ENCODE assay signal across 18 mouse cellular contexts in genomic region chr1:106561085-106561760, GRCm38 (mm10).
DNase-seq lines count a peak whose midpoint lies in the region; ATAC-seq and TF ChIP-seq lines count a peak whose summit lies in the region.
"Had no signal": no experiment of that assay in that cellular context is flagged by ENCODE, and none has a peak within 500 bp of the region (broad histone marks: within the 10 kb centered on the region; RNA-seq: fewer than 3 reads in every experiment).

No protein-coding gene starts in this region.

- no peaks in the 10 kb centered on the region for H3K4me1 ChIP-seq in forebrain, embryonic 11.5 days (replicated peaks; ENCODE audit: control insufficient read depth, insufficient read depth, low read length)
- peaks cover 4% of the 10 kb centered on the region; the same call in 1 of the 2 replicates for H3K4me1 ChIP-seq in forebrain, postnatal 0 days (ENCODE audit: insufficient read depth)
- no peaks in the 10 kb centered on the region; the same call in 1 of the 2 replicates for H3K4me1 ChIP-seq in intestine, embryonic 16.5 days (ENCODE audit: control insufficient read depth, insufficient read depth, low read length)
- H3K4me1 ChIP-seq in intestine, embryonic 15.5 days (replicated peaks) = 0 out of 2 replicates have a peak, but pooled peaks cover 5% of the 10 kb centered on the region
- peaks cover 23% of the 10 kb centered on the region; the same call in 1 of the 2 replicates for H3K4me1 ChIP-seq in embryonic facial prominence, embryonic 15.5 days
- no peaks in the 10 kb centered on the region for H3K4me1 ChIP-seq in midbrain, embryonic 14.5 days (ENCODE audit: control insufficient read depth, insufficient read depth, low read length)
- H3K4me1 ChIP-seq: forebrain, embryonic 15.5 days; liver, embryonic 15.5 days; midbrain, embryonic 12.5 days had no signal

- no peak overlapping the region for H3K4me3 ChIP-seq in forebrain, embryonic 11.5 days (ENCODE audit: low read depth, low read length)
- no peak overlapping the region for H3K4me3 ChIP-seq in forebrain, postnatal 0 days (ENCODE audit: low read depth, low read length)
- H3K4me3 ChIP-seq in intestine, embryonic 16.5 days (ENCODE audit: low read length) = no peak overlapping the region
- H3K4me3 ChIP-seq in intestine, embryonic 15.5 days (replicated peaks) = no peak overlapping the region
- H3K4me3 ChIP-seq in embryonic facial prominence, embryonic 15.5 days (replicated peaks) = no peak overlapping the region
- no peak overlapping the region for H3K4me3 ChIP-seq in midbrain, embryonic 14.5 days (replicated peaks; ENCODE audit: low read depth, low read length)
- H3K4me3 ChIP-seq: forebrain, embryonic 15.5 days; liver, embryonic 15.5 days; midbrain, embryonic 12.5 days had no signal

- H3K27me3 ChIP-seq in forebrain, embryonic 11.5 days (ENCODE audit: control insufficient read depth, insufficient read depth, low read length) = no peaks in the 10 kb centered on the region
- H3K27me3 ChIP-seq in forebrain, postnatal 0 days (ENCODE audit: insufficient read depth, low read length) = no peaks in the 10 kb centered on the region
- no peaks in the 10 kb centered on the region for H3K27me3 ChIP-seq in intestine, embryonic 16.5 days (replicated peaks; ENCODE audit: control insufficient read depth, insufficient read depth, low read length)
- no peaks in the 10 kb centered on the region for H3K27me3 ChIP-seq in intestine, embryonic 15.5 days (replicated peaks)
- H3K27me3 ChIP-seq in embryonic facial prominence, embryonic 15.5 days = no peaks in the 10 kb centered on the region
- no peaks in the 10 kb centered on the region for H3K27me3 ChIP-seq in midbrain, embryonic 14.5 days (ENCODE audit: control insufficient read depth, insufficient read depth, low read length)
- H3K27me3 ChIP-seq: forebrain, embryonic 15.5 days; liver, embryonic 15.5 days; midbrain, embryonic 12.5 days had no signal

- no peak overlapping the region for H3K27ac ChIP-seq in forebrain, embryonic 11.5 days (ENCODE audit: low read depth, low read length)
- H3K27ac ChIP-seq in forebrain, postnatal 0 days (ENCODE audit: low read depth, low read length) = no peak overlapping the region
- no peak overlapping the region for H3K27ac ChIP-seq in intestine, embryonic 16.5 days (ENCODE audit: low read length)
- no peak overlapping the region for H3K27ac ChIP-seq in intestine, embryonic 15.5 days
- no peak overlapping the region for H3K27ac ChIP-seq in embryonic facial prominence, embryonic 15.5 days (replicated peaks)
- H3K27ac ChIP-seq in midbrain, embryonic 14.5 days (replicated peaks; ENCODE audit: low read depth, low read length) = no peak overlapping the region
- H3K27ac ChIP-seq: forebrain, embryonic 15.5 days; liver, embryonic 15.5 days; midbrain, embryonic 12.5 days had no signal

- H3K36me3 ChIP-seq in forebrain, embryonic 11.5 days (ENCODE audit: control insufficient read depth, insufficient read depth, low read length) = no peaks in the 10 kb centered on the region
- H3K36me3 ChIP-seq in forebrain, postnatal 0 days (ENCODE audit: insufficient read depth) = no peaks in the 10 kb centered on the region
- no peaks in the 10 kb centered on the region for H3K36me3 ChIP-seq in intestine, embryonic 16.5 days (ENCODE audit: control insufficient read depth, insufficient read depth, low read length)
- H3K36me3 ChIP-seq in intestine, embryonic 15.5 days = no peaks in the 10 kb centered on the region
- H3K36me3 ChIP-seq in embryonic facial prominence, embryonic 15.5 days = no peaks in the 10 kb centered on the region
- H3K36me3 ChIP-seq in midbrain, embryonic 14.5 days (ENCODE audit: control insufficient read depth, insufficient read depth, low read length) = no peaks in the 10 kb centered on the region
- H3K36me3 ChIP-seq: forebrain, embryonic 15.5 days; liver, embryonic 15.5 days; midbrain, embryonic 12.5 days had no signal

- DNase-seq in forebrain, embryonic 11.5 days (ENCODE audit: low spot score) = no peak
- DNase-seq in forebrain, postnatal 0 days = no peak
- DNase-seq in CD4-positive helper T cell, adult 2 months (ENCODE audit: low read depth, low spot score) = peak; percentile 42
- no peak for DNase-seq in cerebellum, adult 8-10 months
- no peak for DNase-seq in midbrain, embryonic 14.5 days
- DNase-seq: adrenal gland, postnatal 36 days; cerebellum, adult 2 months; embryo, embryonic 11 days; heart, adult 18-20 months; kidney, adult 11 months; lung, postnatal 36 days; right cerebral cortex, postnatal 25 days had no signal

- 71% methylated on average over 11 of the region's 11 CpGs for WGBS in forebrain, embryonic 11.5 days
- 82% methylated on average over 11 of the region's 11 CpGs for WGBS in forebrain, postnatal 0 days
- 65% methylated on average over 11 of the region's 11 CpGs for WGBS in intestine, embryonic 16.5 days
- WGBS in intestine, embryonic 15.5 days = 63% methylated on average over 11 of the region's 11 CpGs
- 58% methylated on average over 11 of the region's 11 CpGs for WGBS in embryonic facial prominence, embryonic 15.5 days
- WGBS in midbrain, embryonic 14.5 days = 78% methylated on average over 11 of the region's 11 CpGs

- no peaks in the 10 kb centered on the region for H3K9me3 ChIP-seq in forebrain, embryonic 11.5 days (ENCODE audit: control insufficient read depth, low read length)
- no peaks in the 10 kb centered on the region for H3K9me3 ChIP-seq in forebrain, postnatal 0 days (ENCODE audit: low read length)
- H3K9me3 ChIP-seq in intestine, embryonic 16.5 days (ENCODE audit: control insufficient read depth, low read length) = no peaks in the 10 kb centered on the region
- no peaks in the 10 kb centered on the region for H3K9me3 ChIP-seq in intestine, embryonic 15.5 days
- H3K9me3 ChIP-seq in embryonic facial prominence, embryonic 15.5 days (replicated peaks) = no peaks in the 10 kb centered on the region
- H3K9me3 ChIP-seq in midbrain, embryonic 14.5 days (ENCODE audit: control insufficient read depth, low read length) = no peaks in the 10 kb centered on the region
- H3K9me3 ChIP-seq: forebrain, embryonic 15.5 days; liver, embryonic 15.5 days; midbrain, embryonic 12.5 days had no signal

- ATAC-seq in forebrain, embryonic 11.5 days (replicated peaks; ENCODE audit: low FRiP score) = 0 out of 2 replicates have a peak, but pooled peaks have one; percentile 24
- ATAC-seq in forebrain, postnatal 0 days = no peak
- 0 out of 2 replicates have a peak, but pooled peaks have one; percentile 31 for ATAC-seq in intestine, embryonic 16.5 days
- no peak for ATAC-seq in intestine, embryonic 15.5 days
- 0 out of 2 replicates have a peak, but pooled peaks have one; percentile 10 for ATAC-seq in embryonic facial prominence, embryonic 15.5 days (ENCODE audit: insufficient number of reproducible peaks, low FRiP score, low TSS enrichment, low read depth)
- no peak for ATAC-seq in midbrain, embryonic 14.5 days (ENCODE audit: low FRiP score, low TSS enrichment)
- ATAC-seq: forebrain, embryonic 15.5 days had no signal

- H3K9ac ChIP-seq in forebrain, embryonic 11.5 days (ENCODE audit: low read length) = no peak overlapping the region
- H3K9ac ChIP-seq in forebrain, postnatal 0 days = no peak overlapping the region
- H3K9ac ChIP-seq in intestine, embryonic 16.5 days (ENCODE audit: low read depth, low read length) = no peak overlapping the region
- H3K9ac ChIP-seq in intestine, embryonic 15.5 days = no peak overlapping the region
- no peak overlapping the region for H3K9ac ChIP-seq in embryonic facial prominence, embryonic 15.5 days
- no peak overlapping the region for H3K9ac ChIP-seq in midbrain, embryonic 14.5 days (replicated peaks; ENCODE audit: low read length)
- H3K9ac ChIP-seq: forebrain, embryonic 15.5 days; liver, embryonic 15.5 days; midbrain, embryonic 12.5 days had no signal

- H3K4me2 ChIP-seq in forebrain, embryonic 11.5 days (ENCODE audit: low read depth, low read length, severe bottlenecking) = no peak overlapping the region
- no peak overlapping the region for H3K4me2 ChIP-seq in forebrain, postnatal 0 days (ENCODE audit: low read depth)
- no peak overlapping the region for H3K4me2 ChIP-seq in intestine, embryonic 16.5 days (ENCODE audit: low read depth, low read length)
- no peak overlapping the region for H3K4me2 ChIP-seq in intestine, embryonic 15.5 days (replicated peaks)
- no peak overlapping the region for H3K4me2 ChIP-seq in embryonic facial prominence, embryonic 15.5 days (replicated peaks)
- no peak overlapping the region for H3K4me2 ChIP-seq in midbrain, embryonic 14.5 days (ENCODE audit: low read length)
- H3K4me2 ChIP-seq: forebrain, embryonic 15.5 days; liver, embryonic 15.5 days; midbrain, embryonic 12.5 days had no signal

- no peak for TF ChIP-seq CTCF in forebrain, postnatal 0 days (IDR thresholded peaks at IDR 0.05; ENCODE audit: low read depth)

Comparison
In these comparisons a context has a peak if more than half of its experiments do, and no peak if none do; other contexts are left out.
1. ATAC-seq: peak in forebrain, embryonic 11.5 days (single experiment), intestine, embryonic 16.5 days (single experiment) and embryonic facial prominence, embryonic 15.5 days (single experiment); none in forebrain, postnatal 0 days (single experiment), intestine, embryonic 15.5 days (single experiment) and midbrain, embryonic 14.5 days (single experiment).